Mouse (Mus musculus): ENCODE data around the gene Tex2.

DNA sequence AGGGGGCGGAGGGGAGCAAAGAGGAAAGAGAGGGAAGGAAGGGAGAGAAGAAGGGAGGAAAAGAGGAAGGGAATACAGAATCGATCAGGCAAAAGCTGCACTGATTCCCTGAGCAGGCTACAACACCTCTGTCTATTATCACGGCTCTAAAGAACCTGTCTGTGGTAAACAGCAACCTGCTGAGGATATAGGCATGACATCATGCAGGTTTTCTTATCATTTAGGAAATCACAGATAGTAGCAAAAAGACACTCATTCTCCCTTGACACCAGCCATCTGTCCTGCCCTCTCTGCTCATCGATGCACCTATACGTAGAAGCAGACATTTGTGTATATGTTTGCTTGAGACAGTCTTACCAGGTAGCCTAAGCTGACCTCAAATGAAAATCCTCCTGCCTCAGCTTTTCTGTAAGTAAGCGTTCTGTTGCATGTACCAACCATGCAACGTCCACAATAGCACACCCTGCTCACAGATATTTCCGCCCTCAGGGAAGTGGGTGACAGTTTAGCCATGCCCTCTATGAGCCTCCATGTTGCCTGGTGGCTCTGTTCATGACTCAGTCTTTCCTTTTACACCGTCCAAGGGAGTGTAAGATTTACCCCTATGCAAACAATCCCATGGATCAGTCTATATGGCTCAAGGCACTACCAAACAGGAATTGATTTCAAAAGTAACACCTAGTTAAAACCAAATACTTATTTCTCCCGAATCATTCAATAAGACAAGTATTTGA lies 25.3 kb downstream of the Tex2 start:
- TF ChIP-seq POLR2A (IDR thresholded peaks at IDR 0.05; ENCODE audit: borderline replicate concordance, control insufficient read depth, low read depth, low read length) (no peak), CTCF (IDR thresholded peaks at IDR 0.05; ENCODE audit: control insufficient read depth, insufficient read depth, low read length) (no peak)

All from bone marrow, adult 2 months (tissue).